Mouse (Mus musculus) heart, adult 2 months (tissue): ENCODE measurements at regions not wholly inside any gene's neighbourhood (a gene's known extent, or its start where the extent isn't known, plus 50 kb on each side); places are given as distances from the start of the nearest gene placed in this dataset.

Experiments
- CTCF ChIP-seq: fragments of 200-600 bp; IDR thresholded peaks from 2 replicates; pipeline ENCODE4 v1.8.1; 2022; ENCODE audit warnings: antibody characterized with exemption, mild to moderate bottlenecking, moderate library complexity
- EP300 ChIP-seq: fragments of 200-500 bp; IDR thresholded peaks from 2 replicates; pipeline ENCODE4 v1.6.1; 2011; ENCODE audit warnings: low read depth, low read length, control low read depth; ENCODE audit not compliant: insufficient read depth
- POLR2A ChIP-seq: fragments of 200-500 bp; IDR thresholded peaks from 2 replicates; pipeline ENCODE4 v1.6.1; 2011; ENCODE audit warnings: mild to moderate bottlenecking, low read depth, low read length, control low read depth; ENCODE audit not compliant: insufficient read depth

DNA sequence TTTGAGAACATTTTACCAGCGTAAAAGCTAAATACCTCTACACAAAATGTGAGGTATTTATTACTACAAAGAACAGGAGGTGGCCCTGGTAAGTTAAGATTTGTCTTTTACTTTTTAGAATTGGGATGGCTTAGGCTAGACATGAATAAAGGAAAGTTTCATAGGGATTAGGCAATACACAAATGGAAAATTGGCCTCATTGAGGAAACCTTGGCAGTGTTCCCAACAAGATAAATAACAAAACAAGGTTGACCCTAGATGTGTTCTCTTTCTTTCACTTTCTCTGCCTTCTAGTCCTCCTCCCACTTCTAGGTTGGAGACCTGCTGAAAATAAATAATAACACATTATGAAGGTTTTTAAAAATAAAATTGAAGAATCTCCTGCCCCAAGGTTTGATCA, 64.3 kb upstream of the Lrrc4c start:
- TF ChIP-seq CTCF (no peak), POLR2A (no peak), EP300 (no peak)
